Mouse (Mus musculus) neural tube, embryonic 14.5 days (tissue): Measurements from ENCODE around the gene Cdh12. TPM values are rescaled to one million over a fixed set of nuclear protein-coding genes. Genes with fewer than 3 reads are reported as not detected.

ENCODE experiments used
- ATAC-seq: fragments of 200-750 bp; cut with Nextera tagmentation; 2 replicates; pipeline ENCODE4 v1.8.0; 2017; ENCODE audit warnings: low read depth, mild to moderate bottlenecking, moderate TSS enrichment, moderate library complexity
- H3K27ac ChIP-seq: fragments of 300-500 bp; sonication (generic); 2 replicates; pipeline ENCODE4 v1.5.1; 2014; ENCODE audit warnings: low read depth, mild to moderate bottlenecking, control low read depth, low read length, moderate library complexity, mixed read lengths
- H3K27me3 ChIP-seq: fragments of 300-500 bp; sonication (generic); 2 replicates; pipeline ENCODE4 v1.6.1; 2014; ENCODE audit warnings: low read length; ENCODE audit not compliant: control insufficient read depth, insufficient read depth
- H3K36me3 ChIP-seq: fragments of 300-500 bp; sonication (generic); 2 replicates; pipeline ENCODE4 v1.6.1; 2014; ENCODE audit warnings: low read length, mixed read lengths; ENCODE audit not compliant: control insufficient read depth, insufficient read depth
- H3K4me1 ChIP-seq: fragments of 300-500 bp; sonication (generic); 2 replicates; pipeline ENCODE4 v1.6.1; 2014; ENCODE audit warnings: low read length; ENCODE audit not compliant: control insufficient read depth, insufficient read depth
- H3K4me2 ChIP-seq: fragments of 300-500 bp; sonication (generic); 2 replicates; pipeline ENCODE4 v1.6.1; 2014; ENCODE audit warnings: mild to moderate bottlenecking, low read depth, low read length, control low read depth
- H3K4me3 ChIP-seq: fragments of 300-500 bp; sonication (generic); 2 replicates; pipeline ENCODE4 v1.5.1; 2014; ENCODE audit warnings: low read depth, low read length, control low read depth, mixed read lengths
- H3K9ac ChIP-seq: fragments of 300-500 bp; sonication (generic); replicated peaks from 2 replicates; pipeline ENCODE4 v1.6.1; 2014; ENCODE audit warnings: low read depth, mild to moderate bottlenecking, control low read depth, low read length, mixed read lengths
- H3K9me3 ChIP-seq: fragments of 300-500 bp; sonication (generic); 2 replicates; pipeline ENCODE4 v1.6.1; 2016; ENCODE audit warnings: low read length; ENCODE audit not compliant: control insufficient read depth
- WGBS: fragments of 180-500 bp; shearing (Covaris S2); extraction: QIAGEN DNeasy Blood & Tissue Kit; methylation state at CpG from one replicate; pipeline ENCODE4 v1.1.7; 2014; 5-methylcytosine and 5-hydroxymethylcytosine counted together
- polyA plus RNA-seq: library from polyadenylated mRNA; unstranded; fragments of >200 nt; fragmentation: Nextera tagmentation; extraction: Ambion mirVana; gene quantifications from 2 replicates; pipeline ENCODE4 v1.2.1, GENCODE M21; 2014

Gene Cdh12
- polyA plus RNA-seq, 1 experiment from 2014 or later, result 12.3 TPM

GRCm38 (mm10) chr15:20944000-20944399 lies 494.9 kb downstream of the Cdh12 start:
- Histone ChIP-seq H3K27me3 (no peaks in the 10 kb centered on the region), H3K36me3 (no peaks in the 10 kb centered on the region), H3K9me3 (no peaks in the 10 kb centered on the region), H3K9ac (no peak overlapping the region), H3K4me3 (no peak overlapping the region), H3K4me2 (no peak overlapping the region), H3K4me1 (no peaks in the 10 kb centered on the region), H3K27ac (no peak overlapping the region)
- ATAC-seq, result no peak

- no peak for ATAC-seq
- Histone ChIP-seq H3K9ac (no peak overlapping the region), H3K9me3 (no peaks in the 10 kb centered on the region), H3K4me2 (no peak overlapping the region), H3K27me3 (no peaks in the 10 kb centered on the region), H3K27ac (no peak overlapping the region), H3K4me1 (no peaks in the 10 kb centered on the region), H3K4me3 (no peak overlapping the region), H3K36me3 (no peaks in the 10 kb centered on the region)
- 48% methylated on average over 2 of the region's 2 CpGs for WGBS
These were observed 518.4 kb downstream of the Cdh12 start for GRCm38 (mm10) chr15:20967463-20967862.

GRCm38 (mm10) chr15:20971041-20971440 lies 522.0 kb downstream of the Cdh12 start:
- WGBS, result 97% methylated on average over 2 of the region's 2 CpGs
- H3K4me1 ChIP-seq, result no peaks in the 10 kb centered on the region
- H3K4me2 ChIP-seq, result no peak overlapping the region
- no peaks in the 10 kb centered on the region for H3K27me3 ChIP-seq
- no peak for ATAC-seq
- H3K9me3 ChIP-seq, result no peaks in the 10 kb centered on the region
- H3K4me3 ChIP-seq, result no peak overlapping the region
- no peak overlapping the region for H3K9ac ChIP-seq
- H3K36me3 ChIP-seq, result no peaks in the 10 kb centered on the region
- H3K27ac ChIP-seq, result no peak overlapping the region

GRCm38 (mm10) chr15:21000541-21000940 lies 551.5 kb downstream of the Cdh12 start:
- 81% methylated on average over 4 of the region's 4 CpGs for WGBS
- no peaks in the 10 kb centered on the region for H3K36me3 ChIP-seq
- ATAC-seq, result no peak
- no peak overlapping the region for H3K4me2 ChIP-seq
- H3K9ac ChIP-seq, result no peak overlapping the region
- no peak overlapping the region for H3K4me3 ChIP-seq
- no peak overlapping the region for H3K27ac ChIP-seq
- no peaks in the 10 kb centered on the region for H3K9me3 ChIP-seq
- no peaks in the 10 kb centered on the region for H3K27me3 ChIP-seq
- no peaks in the 10 kb centered on the region for H3K4me1 ChIP-seq

GRCm38 (mm10) chr15:21007931-21008330 lies 558.9 kb downstream of the Cdh12 start:
- Histone ChIP-seq H3K27ac (no peak overlapping the region), H3K9ac (no peak overlapping the region), H3K9me3 (no peaks in the 10 kb centered on the region), H3K27me3 (no peaks in the 10 kb centered on the region), H3K4me2 (no peak overlapping the region), H3K4me1 (no peaks in the 10 kb centered on the region), H3K4me3 (no peak overlapping the region), H3K36me3 (no peaks in the 10 kb centered on the region)
- ATAC-seq, result no peak
- WGBS, result 80% methylated on average over 2 of the region's 2 CpGs

GRCm38 (mm10) chr15:21008487-21008886 lies 559.4 kb downstream of the Cdh12 start:
- no peak for ATAC-seq
- Histone ChIP-seq H3K27ac (no peak overlapping the region), H3K4me1 (no peaks in the 10 kb centered on the region), H3K4me3 (no peak overlapping the region), H3K4me2 (no peak overlapping the region), H3K36me3 (no peaks in the 10 kb centered on the region), H3K9me3 (no peaks in the 10 kb centered on the region), H3K27me3 (no peaks in the 10 kb centered on the region), H3K9ac (no peak overlapping the region)
- 15% methylated on average over 1 of the region's 1 CpGs for WGBS

- Histone ChIP-seq H3K27ac (no peak overlapping the region), H3K9ac (no peak overlapping the region), H3K4me3 (no peak overlapping the region), H3K9me3 (no peaks in the 10 kb centered on the region), H3K4me2 (no peak overlapping the region), H3K36me3 (no peaks in the 10 kb centered on the region), H3K27me3 (no peaks in the 10 kb centered on the region), H3K4me1 (no peaks in the 10 kb centered on the region)
- 36% methylated on average over 3 of the region's 3 CpGs for WGBS
- ATAC-seq, result 0 out of 2 replicates have a peak, but pooled peaks have one; percentile 49
These were observed 559.9 kb downstream of the Cdh12 start for GRCm38 (mm10) chr15:21008969-21009368.

GRCm38 (mm10) chr15:21063683-21064082 lies 614.6 kb downstream of the Cdh12 start:
- no peak overlapping the region for H3K27ac ChIP-seq
- ATAC-seq, result no peak
- no peaks in the 10 kb centered on the region for H3K4me1 ChIP-seq
- no peaks in the 10 kb centered on the region for H3K27me3 ChIP-seq
- no peaks in the 10 kb centered on the region for H3K9me3 ChIP-seq
- H3K36me3 ChIP-seq, result no peaks in the 10 kb centered on the region
- no peak overlapping the region for H3K9ac ChIP-seq
- 80% methylated on average over 1 of the region's 1 CpGs for WGBS
- no peak overlapping the region for H3K4me3 ChIP-seq
- H3K4me2 ChIP-seq, result no peak overlapping the region

- H3K27me3 ChIP-seq, result no peaks in the 10 kb centered on the region
- WGBS, result 85% methylated on average over 2 of the region's 2 CpGs
- H3K27ac ChIP-seq, result no peak overlapping the region
- no peak for ATAC-seq
- no peak overlapping the region for H3K4me3 ChIP-seq
- H3K4me2 ChIP-seq, result no peak overlapping the region
- no peak overlapping the region for H3K9ac ChIP-seq
- no peaks in the 10 kb centered on the region for H3K36me3 ChIP-seq
- no peaks in the 10 kb centered on the region for H3K4me1 ChIP-seq
- no peaks in the 10 kb centered on the region for H3K9me3 ChIP-seq
These were observed 620.2 kb downstream of the Cdh12 start for GRCm38 (mm10) chr15:21069264-21069663.

GRCm38 (mm10) chr15:21092824-21093223 lies 643.8 kb downstream of the Cdh12 start:
- H3K9me3 ChIP-seq, result no peaks in the 10 kb centered on the region
- H3K27ac ChIP-seq, result no peak overlapping the region
- WGBS, result 98% methylated on average over 1 of the region's 1 CpGs
- no peak overlapping the region for H3K9ac ChIP-seq
- no peaks in the 10 kb centered on the region for H3K27me3 ChIP-seq
- no peaks in the 10 kb centered on the region for H3K4me1 ChIP-seq
- no peak overlapping the region for H3K4me2 ChIP-seq
- H3K4me3 ChIP-seq, result no peak overlapping the region
- no peak for ATAC-seq
- H3K36me3 ChIP-seq, result no peaks in the 10 kb centered on the region
